Mouse (Mus musculus): ENCODE results near the gene Atf6. TPM values are rescaled to one million over a fixed set of nuclear protein-coding genes. Genes with fewer than 3 reads are reported as not detected.

The Atf6 gene
- polyA plus RNA-seq, 1 experiment from 2014 or later = 8.7 TPM

DNA sequence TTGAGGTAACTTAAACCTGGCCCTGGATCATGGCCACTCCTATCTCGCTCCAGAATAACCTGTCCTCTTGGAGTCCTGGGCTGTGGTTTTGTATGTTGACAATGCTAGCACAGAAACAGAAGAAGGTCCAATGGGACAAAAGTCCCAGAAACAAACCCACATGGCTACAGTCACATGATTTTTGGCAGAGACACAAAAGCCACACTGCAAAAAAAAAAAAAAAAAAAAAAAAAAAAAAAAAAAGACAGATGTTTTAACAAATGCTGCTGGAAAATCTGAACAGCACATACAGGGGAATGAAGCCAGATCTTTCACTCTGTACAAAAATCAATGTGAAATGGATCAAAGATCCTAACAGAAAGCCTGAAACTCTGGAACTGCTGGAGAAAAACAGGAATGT, 105.9 kb downstream of the Atf6 start:
- Histone ChIP-seq H3K36me3 (ENCODE audit: insufficient read depth, low read length) (peaks cover 4% of the 10 kb centered on the region; the same call in 1 of the 2 replicates), H3K4me1 (ENCODE audit: insufficient read depth, low read length) (no peaks in the 10 kb centered on the region), H3K27me3 (ENCODE audit: insufficient read depth, low read length) (no peaks in the 10 kb centered on the region), H3K4me2 (replicated peaks; ENCODE audit: low read depth, low read length) (no peak overlapping the region), H3K4me3 (ENCODE audit: low read length) (no peak overlapping the region), H3K9ac (replicated peaks; ENCODE audit: low read length) (no peak overlapping the region), H3K9me3 (ENCODE audit: low read length) (no peaks in the 10 kb centered on the region), H3K27ac (ENCODE audit: low read length) (no peak overlapping the region)
- WGBS = 91% methylated on average over 1 of the region's 1 CpGs
- ATAC-seq (ENCODE audit: low FRiP score, low TSS enrichment) = no peak

DNA sequence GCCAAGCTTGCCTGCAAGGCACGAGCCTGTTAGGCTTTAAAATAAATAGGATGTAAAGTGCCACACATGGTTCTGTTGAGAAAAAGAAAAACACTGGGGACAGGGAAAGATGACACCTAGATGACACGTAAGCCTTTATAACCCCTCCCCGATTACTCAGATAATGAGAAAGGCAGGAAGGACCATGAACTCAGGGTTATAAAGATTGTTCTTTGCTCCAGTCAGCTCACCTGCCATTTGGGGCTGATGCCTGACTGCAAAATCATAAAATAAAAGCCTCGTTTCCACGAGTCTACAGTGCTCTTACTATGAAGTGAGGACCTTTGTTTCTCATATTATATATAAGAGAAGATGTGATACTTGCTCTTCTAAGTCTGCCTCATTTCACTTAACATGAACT, 114.0 kb downstream of the Atf6 start:
- H3K9me3 ChIP-seq (ENCODE audit: low read length) = no peaks in the 10 kb centered on the region
- H3K9ac ChIP-seq (replicated peaks; ENCODE audit: low read length) = no peak overlapping the region
- WGBS = 62% methylated on average over 5 of the region's 5 CpGs
- no peaks in the 10 kb centered on the region for H3K27me3 ChIP-seq (ENCODE audit: insufficient read depth, low read length)
- no peak overlapping the region for H3K4me3 ChIP-seq (ENCODE audit: low read length)
- H3K4me1 ChIP-seq (ENCODE audit: insufficient read depth, low read length) = no peaks in the 10 kb centered on the region
- no peak overlapping the region for H3K4me2 ChIP-seq (replicated peaks; ENCODE audit: low read depth, low read length)
- H3K36me3 ChIP-seq (ENCODE audit: insufficient read depth, low read length) = no peaks in the 10 kb centered on the region
- no peak overlapping the region for H3K27ac ChIP-seq (ENCODE audit: low read length)
- ATAC-seq (ENCODE audit: low FRiP score, low TSS enrichment) = no peak

GRCm38 (mm10) chr1:170751797-170752196, 115.8 kb downstream of the Atf6 start:
- Histone ChIP-seq H3K36me3 (ENCODE audit: insufficient read depth, low read length) (no peaks in the 10 kb centered on the region), H3K27me3 (ENCODE audit: insufficient read depth, low read length) (no peaks in the 10 kb centered on the region), H3K4me3 (ENCODE audit: low read length) (no peak overlapping the region), H3K9ac (replicated peaks; ENCODE audit: low read length) (no peak overlapping the region), H3K9me3 (ENCODE audit: low read length) (no peaks in the 10 kb centered on the region), H3K4me1 (ENCODE audit: insufficient read depth, low read length) (0 out of 2 replicates have a peak, but pooled peaks cover 3% of the 10 kb centered on the region), H3K4me2 (replicated peaks; ENCODE audit: low read depth, low read length) (no peak overlapping the region), H3K27ac (ENCODE audit: low read length) (no peak overlapping the region)
- ATAC-seq (ENCODE audit: low FRiP score, low TSS enrichment) = no peak
- 92% methylated on average over 7 of the region's 7 CpGs for WGBS

- WGBS = 93% methylated on average over 5 of the region's 5 CpGs
- no peak overlapping the region for H3K4me2 ChIP-seq (replicated peaks; ENCODE audit: low read depth, low read length)
- H3K4me1 ChIP-seq (ENCODE audit: insufficient read depth, low read length) = 0 out of 2 replicates have a peak, but pooled peaks cover 3% of the 10 kb centered on the region
- H3K9ac ChIP-seq (replicated peaks; ENCODE audit: low read length) = no peak overlapping the region
- H3K27me3 ChIP-seq (ENCODE audit: insufficient read depth, low read length) = no peaks in the 10 kb centered on the region
- H3K27ac ChIP-seq (ENCODE audit: low read length) = no peak overlapping the region
- H3K9me3 ChIP-seq (ENCODE audit: low read length) = no peaks in the 10 kb centered on the region
- H3K36me3 ChIP-seq (ENCODE audit: insufficient read depth, low read length) = peaks cover 2% of the 10 kb centered on the region; the same call in 1 of the 2 replicates
- H3K4me3 ChIP-seq (ENCODE audit: low read length) = no peak overlapping the region
- ATAC-seq (ENCODE audit: low FRiP score, low TSS enrichment) = no peak
Observed at GRCm38 (mm10) chr1:170746523-170746922, 121.0 kb downstream of the Atf6 start.

- 55% methylated on average over 5 of the region's 5 CpGs for WGBS
- no peaks in the 10 kb centered on the region for H3K4me1 ChIP-seq (ENCODE audit: insufficient read depth, low read length)
Observed at GRCm38 (mm10) chr1:170741497-170742246, 125.9 kb downstream of the Atf6 start.

DNA sequence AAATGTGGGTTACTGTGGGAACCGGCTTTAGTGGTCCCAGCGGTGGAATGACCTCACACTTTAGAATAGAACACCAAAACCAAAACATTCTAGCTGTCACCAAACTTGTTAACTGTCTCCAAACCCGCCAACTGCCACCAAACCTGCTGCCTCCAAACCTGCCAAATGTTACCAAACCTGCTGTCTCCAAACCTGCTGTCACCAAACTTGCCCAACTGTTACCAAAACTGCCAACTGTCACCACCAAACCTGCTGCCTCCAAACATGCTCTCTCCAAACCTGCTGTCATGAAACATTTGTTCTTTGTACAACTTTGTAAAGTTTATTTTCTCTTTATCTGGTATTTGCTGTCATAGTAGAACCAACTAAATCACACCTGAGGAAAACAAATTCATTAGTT, 132.7 kb downstream of the Atf6 start:
- Histone ChIP-seq H3K9me3 (ENCODE audit: low read length) (no peaks in the 10 kb centered on the region), H3K36me3 (ENCODE audit: insufficient read depth, low read length) (no peaks in the 10 kb centered on the region), H3K4me1 (ENCODE audit: insufficient read depth, low read length) (no peaks in the 10 kb centered on the region), H3K4me3 (ENCODE audit: low read length) (no peak overlapping the region), H3K27me3 (ENCODE audit: insufficient read depth, low read length) (no peaks in the 10 kb centered on the region), H3K27ac (ENCODE audit: low read length) (no peak overlapping the region), H3K9ac (replicated peaks; ENCODE audit: low read length) (no peak overlapping the region), H3K4me2 (replicated peaks; ENCODE audit: low read depth, low read length) (no peak overlapping the region)
- ATAC-seq (ENCODE audit: low FRiP score, low TSS enrichment) = no peak
- WGBS = 78% methylated on average over 3 of the region's 3 CpGs

More at GRCm38 (mm10) chr1:170741497-170742246, 125.9 kb downstream of the Atf6 start:
- Histone ChIP-seq H3K4me3 (ENCODE audit: low read length) (no peak overlapping the region), H3K27ac (ENCODE audit: low read length) (no peak overlapping the region), H3K27me3 (ENCODE audit: insufficient read depth, low read length) (no peaks in the 10 kb centered on the region), H3K9me3 (ENCODE audit: low read length) (no peaks in the 10 kb centered on the region), H3K9ac (replicated peaks; ENCODE audit: low read length) (no peak overlapping the region), H3K4me2 (replicated peaks; ENCODE audit: low read depth, low read length) (no peak overlapping the region), H3K36me3 (ENCODE audit: insufficient read depth, low read length) (peaks cover 2% of the 10 kb centered on the region; the same call in 1 of the 2 replicates)
- ATAC-seq (ENCODE audit: low FRiP score, low TSS enrichment) = no peak

- H3K4me3 ChIP-seq (ENCODE audit: low read length) = no peak overlapping the region
- H3K9me3 ChIP-seq (ENCODE audit: low read length) = no peaks in the 10 kb centered on the region
- no peaks in the 10 kb centered on the region for H3K4me1 ChIP-seq (ENCODE audit: insufficient read depth, low read length)
- H3K36me3 ChIP-seq (ENCODE audit: insufficient read depth, low read length) = no peaks in the 10 kb centered on the region
- H3K4me2 ChIP-seq (replicated peaks; ENCODE audit: low read depth, low read length) = no peak overlapping the region
- no peak overlapping the region for H3K9ac ChIP-seq (replicated peaks; ENCODE audit: low read length)
- WGBS = 82% methylated on average over 2 of the region's 2 CpGs
- no peak overlapping the region for H3K27ac ChIP-seq (ENCODE audit: low read length)
- H3K27me3 ChIP-seq (ENCODE audit: insufficient read depth, low read length) = no peaks in the 10 kb centered on the region
- ATAC-seq (ENCODE audit: low FRiP score, low TSS enrichment) = no peak
Observed at GRCm38 (mm10) chr1:170732596-170732890, 135.0 kb downstream of the Atf6 start.

DNA sequence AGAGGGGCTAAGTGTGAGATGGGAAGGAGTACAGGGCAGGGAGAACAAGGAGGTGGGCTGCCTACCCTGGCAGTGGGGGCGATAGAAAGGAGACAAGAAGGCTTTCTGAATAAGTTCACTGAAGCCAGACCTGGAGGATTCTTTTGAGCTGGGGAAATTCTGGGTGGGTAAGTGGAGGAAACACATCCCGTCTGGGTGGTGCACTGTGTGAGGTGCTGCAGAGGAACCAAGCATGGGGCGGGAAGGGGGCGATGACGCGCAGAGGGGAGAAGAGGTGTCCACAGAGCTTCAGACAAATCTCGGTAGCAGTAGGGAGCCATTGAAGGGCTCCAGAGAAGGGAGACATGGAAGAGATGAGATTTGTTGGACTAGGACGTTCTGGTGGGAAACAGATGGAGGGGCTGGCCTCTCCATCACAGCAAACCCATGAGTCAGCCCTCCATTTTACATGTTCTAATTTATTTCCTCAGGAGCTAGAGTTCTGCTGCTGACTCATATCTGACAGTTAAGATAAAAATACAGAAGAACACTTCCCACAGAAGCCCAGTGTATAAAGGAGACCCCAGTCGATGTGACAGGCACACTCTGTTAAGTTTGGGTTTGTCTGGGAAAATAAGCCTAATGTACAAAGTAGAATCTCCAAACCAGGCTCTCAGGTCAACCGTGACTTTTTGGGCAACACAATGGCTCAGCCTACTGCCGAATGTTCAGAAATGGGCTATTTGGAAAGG, 135.5 kb downstream of the Atf6 start:
- no peak overlapping the region for H3K27ac ChIP-seq (ENCODE audit: low read length)
- ATAC-seq (ENCODE audit: low FRiP score, low TSS enrichment) = no peak
- H3K9me3 ChIP-seq (ENCODE audit: low read length) = no peaks in the 10 kb centered on the region
- WGBS = 80% methylated on average over 11 of the region's 11 CpGs
- no peak overlapping the region for H3K4me3 ChIP-seq (ENCODE audit: low read length)
- no peaks in the 10 kb centered on the region for H3K36me3 ChIP-seq (ENCODE audit: insufficient read depth, low read length)
- no peak overlapping the region for H3K9ac ChIP-seq (replicated peaks; ENCODE audit: low read length)
- H3K4me2 ChIP-seq (replicated peaks; ENCODE audit: low read depth, low read length) = no peak overlapping the region
- H3K4me1 ChIP-seq (ENCODE audit: insufficient read depth, low read length) = no peaks in the 10 kb centered on the region
- H3K27me3 ChIP-seq (ENCODE audit: insufficient read depth, low read length) = no peaks in the 10 kb centered on the region

DNA sequence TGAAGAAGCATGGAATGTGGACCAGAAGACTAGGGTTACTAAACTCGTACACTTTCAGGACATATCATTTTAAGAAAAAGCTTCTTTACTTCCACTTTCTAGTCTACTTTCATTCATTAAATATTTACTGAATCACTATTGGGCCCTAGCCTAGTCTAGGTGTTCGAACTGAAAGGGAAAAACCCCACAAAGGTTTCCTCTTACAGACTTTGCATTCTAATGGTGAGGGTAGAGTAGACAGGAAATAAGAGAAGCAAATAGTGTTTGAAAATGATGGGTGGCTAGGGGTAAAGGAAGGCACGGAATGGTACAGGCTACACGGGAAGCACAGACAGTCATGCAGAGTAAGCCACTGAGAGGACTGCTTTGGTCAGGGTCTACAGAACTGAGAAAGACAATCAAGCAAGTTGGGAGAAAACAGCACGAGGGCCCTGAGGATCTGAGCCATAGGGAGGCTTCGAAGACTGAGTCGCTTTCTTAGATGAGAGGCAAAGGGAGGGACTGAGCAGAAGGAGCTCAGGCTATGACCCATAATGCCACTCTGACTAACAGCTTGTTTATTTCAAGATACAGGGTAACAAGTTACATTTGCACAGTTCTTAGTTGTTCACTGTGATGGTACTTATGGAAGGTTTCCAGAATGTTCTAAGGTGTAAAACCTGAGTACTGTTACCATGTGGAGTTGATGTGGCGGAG, 138.2 kb downstream of the Atf6 start:
- H3K27me3 ChIP-seq (ENCODE audit: insufficient read depth, low read length) = no peaks in the 10 kb centered on the region
- H3K4me2 ChIP-seq (replicated peaks; ENCODE audit: low read depth, low read length) = no peak overlapping the region
- no peaks in the 10 kb centered on the region for H3K4me1 ChIP-seq (ENCODE audit: insufficient read depth, low read length)
- H3K9me3 ChIP-seq (ENCODE audit: low read length) = no peaks in the 10 kb centered on the region
- WGBS = 83% methylated on average over 8 of the region's 8 CpGs
- H3K9ac ChIP-seq (replicated peaks; ENCODE audit: low read length) = no peak overlapping the region
- no peaks in the 10 kb centered on the region for H3K36me3 ChIP-seq (ENCODE audit: insufficient read depth, low read length)
- H3K4me3 ChIP-seq (ENCODE audit: low read length) = no peak overlapping the region
- no peak for ATAC-seq (ENCODE audit: low FRiP score, low TSS enrichment)
- H3K27ac ChIP-seq (ENCODE audit: low read length) = no peak overlapping the region

DNA sequence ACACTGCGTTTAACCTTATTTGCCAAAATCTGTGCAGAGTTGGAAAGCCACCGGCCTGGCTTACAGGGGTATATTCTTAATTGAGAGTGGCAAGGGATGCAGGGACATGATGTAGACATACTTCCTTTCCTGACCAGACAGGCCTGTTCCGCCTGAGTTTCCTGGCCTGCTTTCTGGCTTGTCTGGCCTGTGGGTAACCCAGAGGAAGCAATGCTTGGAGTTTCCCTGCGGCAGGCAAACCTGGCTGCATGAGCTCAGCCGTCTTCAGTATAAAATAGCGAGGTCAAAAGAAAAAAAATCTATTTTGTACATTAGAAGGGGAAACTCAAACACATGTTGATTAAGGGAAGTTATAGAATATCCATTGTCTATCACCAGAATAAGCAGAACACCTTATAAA, 139.0 kb downstream of the Atf6 start:
- Histone ChIP-seq H3K27me3 (ENCODE audit: insufficient read depth, low read length) (no peaks in the 10 kb centered on the region), H3K36me3 (ENCODE audit: insufficient read depth, low read length) (no peaks in the 10 kb centered on the region), H3K4me1 (ENCODE audit: insufficient read depth, low read length) (no peaks in the 10 kb centered on the region), H3K9me3 (ENCODE audit: low read length) (no peaks in the 10 kb centered on the region), H3K4me2 (replicated peaks; ENCODE audit: low read depth, low read length) (no peak overlapping the region), H3K9ac (replicated peaks; ENCODE audit: low read length) (no peak overlapping the region), H3K4me3 (ENCODE audit: low read length) (no peak overlapping the region), H3K27ac (ENCODE audit: low read length) (no peak overlapping the region)
- no peak for ATAC-seq (ENCODE audit: low FRiP score, low TSS enrichment)
- 75% methylated on average over 6 of the region's 6 CpGs for WGBS

Data from kidney, embryonic 16.5 days (tissue).